Mouse (Mus musculus): Measurements from ENCODE around the gene Tmem260. TPM values are rescaled to one million over a fixed set of nuclear protein-coding genes. Genes with fewer than 3 reads are reported as not detected.

The Tmem260 gene
- 13.3 and 14.5 TPM in 2 replicates for polyA plus RNA-seq (2015; fragmentation: Nextera tagmentation; extraction: Ambion mirVana)

DNA sequence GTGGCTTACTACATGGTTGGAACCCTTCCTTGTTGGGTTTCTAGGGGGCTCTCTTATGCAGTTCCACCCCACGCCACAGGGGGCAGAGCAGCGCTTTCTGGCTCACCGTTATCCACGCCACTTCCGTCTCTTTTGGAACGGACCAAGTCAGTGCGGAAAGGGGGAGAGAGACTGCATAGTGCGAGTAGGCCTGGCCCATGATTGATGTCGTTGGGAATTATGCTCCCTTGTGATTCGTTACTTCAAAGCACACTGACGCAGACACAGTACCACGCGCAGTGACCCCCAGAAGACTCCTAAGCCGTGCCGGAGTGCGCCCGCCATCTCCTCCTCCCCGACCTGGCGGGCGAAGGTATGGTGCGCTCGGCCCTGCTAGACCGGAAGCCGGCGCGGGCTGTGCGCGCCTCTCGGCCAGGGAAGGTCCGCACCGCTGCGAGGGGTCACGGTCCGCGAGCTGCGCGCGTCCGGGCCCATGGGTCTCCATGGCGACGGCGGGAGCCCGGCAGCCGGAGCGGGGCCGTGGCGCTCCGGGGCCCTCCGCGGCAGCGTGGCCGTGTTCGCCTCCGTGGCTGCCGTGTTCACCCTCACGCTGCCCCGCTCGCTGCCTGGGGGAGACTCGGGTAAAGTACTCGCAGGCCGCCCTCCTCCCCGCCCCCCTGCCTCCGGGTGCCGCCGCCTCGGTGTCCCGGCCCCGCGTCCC lies at the start of gene Tmem260:
Gene Tmem260 (plus strand): TSS at position 141 of the 700 bp plus-strand sequence.
- H3K4me3 ChIP-seq (replicated peaks; ENCODE audit: low read depth, low read length) = peak within 1 kb of the TSS; percentile 95
- no peaks in the 10 kb centered on the region for H3K27me3 ChIP-seq (ENCODE audit: insufficient read depth, low read length)
- no peaks in the 10 kb centered on the region for H3K9me3 ChIP-seq (replicated peaks; ENCODE audit: low read length)
- H3K27ac ChIP-seq = peak within 1 kb of the TSS; percentile 82
- ATAC-seq (replicated peaks; ENCODE audit: low FRiP score, low read depth) = peak; percentile 99
- TF ChIP-seq CTCF (IDR thresholded peaks at IDR 0.05; ENCODE audit: low read depth) = peak; percentile 95
- peak within 1 kb of the TSS; percentile 92 for H3K9ac ChIP-seq (ENCODE audit: low read depth, low read length)
- peak; percentile 95 for DNase-seq (ENCODE audit: low spot score)
- peak within 1 kb of the TSS; percentile 58 for H3K4me2 ChIP-seq (ENCODE audit: low read length)
- no peaks in the 10 kb centered on the region for H3K36me3 ChIP-seq (ENCODE audit: insufficient read depth, low read length)
- 0 out of 2 replicates have a peak, but pooled peaks cover 3% of the 10 kb centered on the region for H3K4me1 ChIP-seq (replicated peaks; ENCODE audit: insufficient read depth, low read length)
- WGBS = under 1% methylated on average over 65 of the region's 69 CpGs

DNA sequence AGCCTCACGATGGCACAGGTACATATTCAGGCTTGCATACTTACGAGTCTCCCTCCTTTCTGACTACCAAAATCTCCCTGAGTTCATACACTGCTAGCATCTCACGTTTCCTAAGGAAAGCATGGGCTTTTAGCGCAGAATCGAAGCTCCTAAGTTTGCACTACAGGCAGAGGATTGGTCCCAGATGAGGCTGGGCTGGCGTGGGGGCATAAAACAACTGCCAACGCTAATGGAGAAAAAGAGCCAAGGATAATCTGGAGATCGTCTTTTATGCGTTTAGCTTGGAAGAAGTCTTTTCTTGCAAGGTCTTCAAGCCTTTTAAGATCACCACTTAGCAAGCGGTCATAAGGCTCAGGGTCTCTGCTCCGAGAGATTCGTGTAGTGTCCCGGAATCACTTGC lies 39.8 kb upstream of the Tmem260 start:
- no peak for TF ChIP-seq CTCF (IDR thresholded peaks at IDR 0.05; ENCODE audit: low read depth)
- Histone ChIP-seq H3K9me3 (replicated peaks; ENCODE audit: low read length) (no peaks in the 10 kb centered on the region), H3K27me3 (ENCODE audit: insufficient read depth, low read length) (no peaks in the 10 kb centered on the region), H3K36me3 (ENCODE audit: insufficient read depth, low read length) (no peaks in the 10 kb centered on the region), H3K4me3 (replicated peaks; ENCODE audit: low read depth, low read length) (no peak overlapping the region), H3K4me1 (replicated peaks; ENCODE audit: insufficient read depth, low read length) (no peaks in the 10 kb centered on the region), H3K9ac (ENCODE audit: low read depth, low read length) (no peak overlapping the region), H3K27ac (no peak overlapping the region), H3K4me2 (ENCODE audit: low read length) (no peak overlapping the region)
- DNase-seq (ENCODE audit: low spot score) (no peak), ATAC-seq (replicated peaks; ENCODE audit: low FRiP score, low read depth) (no peak)
- 90% methylated on average over 13 of the region's 13 CpGs for WGBS

GRCm38 (mm10) chr14:48417064-48417463 lies 28.9 kb upstream of the Tmem260 start:
- ATAC-seq (replicated peaks; ENCODE audit: low FRiP score, low read depth) (no peak), DNase-seq (ENCODE audit: low spot score) (no peak)
- H3K9me3 ChIP-seq (replicated peaks; ENCODE audit: low read length) = no peaks in the 10 kb centered on the region
- 64% methylated on average over 3 of the region's 3 CpGs for WGBS
- no peak for TF ChIP-seq CTCF (IDR thresholded peaks at IDR 0.05; ENCODE audit: low read depth)
- H3K9ac ChIP-seq (ENCODE audit: low read depth, low read length) = no peak overlapping the region
- H3K4me2 ChIP-seq (ENCODE audit: low read length) = no peak overlapping the region
- no peaks in the 10 kb centered on the region for H3K27me3 ChIP-seq (ENCODE audit: insufficient read depth, low read length)
- H3K36me3 ChIP-seq (ENCODE audit: insufficient read depth, low read length) = no peaks in the 10 kb centered on the region
- no peak overlapping the region for H3K4me3 ChIP-seq (replicated peaks; ENCODE audit: low read depth, low read length)
- H3K4me1 ChIP-seq (replicated peaks; ENCODE audit: insufficient read depth, low read length) = no peaks in the 10 kb centered on the region
- H3K27ac ChIP-seq = no peak overlapping the region

DNA sequence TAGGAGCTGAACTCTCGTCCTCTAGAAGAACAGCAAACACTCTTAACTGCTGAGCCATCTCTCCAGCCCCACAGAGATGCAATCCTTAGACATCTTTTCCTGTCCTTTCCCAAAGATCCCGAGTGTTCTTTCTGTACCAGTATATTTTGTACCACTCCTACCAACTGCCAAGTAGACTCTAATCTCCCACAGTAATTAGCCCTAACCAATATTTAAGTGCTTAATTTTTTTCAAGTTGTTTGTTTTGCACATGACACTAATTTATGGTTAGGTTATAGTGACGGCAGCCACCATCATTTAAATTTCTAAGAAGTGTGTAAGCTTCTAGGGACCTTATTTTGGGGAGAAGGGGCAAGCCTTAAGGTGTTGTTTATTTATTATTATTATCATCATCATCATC lies 27.7 kb upstream of the Tmem260 start:
- DNase-seq (ENCODE audit: low spot score) = no peak
- no peaks in the 10 kb centered on the region for H3K4me1 ChIP-seq (replicated peaks; ENCODE audit: insufficient read depth, low read length)
- TF ChIP-seq CTCF (IDR thresholded peaks at IDR 0.05; ENCODE audit: low read depth) = no peak
- no peak overlapping the region for H3K4me3 ChIP-seq (replicated peaks; ENCODE audit: low read depth, low read length)
- H3K9ac ChIP-seq (ENCODE audit: low read depth, low read length) = no peak overlapping the region
- H3K27ac ChIP-seq = no peak overlapping the region
- ATAC-seq (replicated peaks; ENCODE audit: low FRiP score, low read depth) = no peak
- no peaks in the 10 kb centered on the region for H3K9me3 ChIP-seq (replicated peaks; ENCODE audit: low read length)
- WGBS = 50% methylated on average over 3 of the region's 3 CpGs
- H3K36me3 ChIP-seq (ENCODE audit: insufficient read depth, low read length) = no peaks in the 10 kb centered on the region
- H3K4me2 ChIP-seq (ENCODE audit: low read length) = no peak overlapping the region
- no peaks in the 10 kb centered on the region for H3K27me3 ChIP-seq (ENCODE audit: insufficient read depth, low read length)

DNA sequence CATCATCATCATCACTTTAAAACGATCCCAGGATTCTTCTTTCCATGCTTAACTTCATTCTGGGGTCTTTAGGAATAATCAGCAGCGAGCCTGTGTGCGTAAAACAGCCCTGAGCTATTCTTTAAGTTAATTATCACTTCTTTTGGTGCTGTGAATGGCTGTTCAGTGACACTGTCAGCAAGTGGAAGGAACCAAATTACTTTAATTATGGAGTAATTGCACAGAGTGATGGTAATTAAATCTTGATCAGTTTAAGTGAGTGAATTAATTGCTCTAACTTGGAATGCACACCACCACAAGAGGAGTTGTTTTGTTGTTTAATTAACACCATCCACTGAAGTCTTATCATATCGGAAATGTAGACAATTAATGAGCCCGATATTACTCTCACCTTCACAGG lies 27.3 kb upstream of the Tmem260 start:
- H3K9me3 ChIP-seq (replicated peaks; ENCODE audit: low read length) = no peaks in the 10 kb centered on the region
- DNase-seq (ENCODE audit: low spot score) (no peak), ATAC-seq (replicated peaks; ENCODE audit: low FRiP score, low read depth) (no peak)
- WGBS = 65% methylated on average over 5 of the region's 5 CpGs
- H3K4me3 ChIP-seq (replicated peaks; ENCODE audit: low read depth, low read length) = no peak overlapping the region
- TF ChIP-seq CTCF (IDR thresholded peaks at IDR 0.05; ENCODE audit: low read depth) = no peak
- no peak overlapping the region for H3K27ac ChIP-seq
- no peaks in the 10 kb centered on the region for H3K4me1 ChIP-seq (replicated peaks; ENCODE audit: insufficient read depth, low read length)
- no peaks in the 10 kb centered on the region for H3K36me3 ChIP-seq (ENCODE audit: insufficient read depth, low read length)
- no peak overlapping the region for H3K9ac ChIP-seq (ENCODE audit: low read depth, low read length)
- no peak overlapping the region for H3K4me2 ChIP-seq (ENCODE audit: low read length)
- no peaks in the 10 kb centered on the region for H3K27me3 ChIP-seq (ENCODE audit: insufficient read depth, low read length)

- no peak for ATAC-seq (replicated peaks; ENCODE audit: low FRiP score, low read depth)
- DNase-seq (ENCODE audit: low spot score) = peak; percentile 16
- Histone ChIP-seq H3K4me2 (ENCODE audit: low read length) (peak overlapping the region; percentile 36), H3K4me3 (replicated peaks; ENCODE audit: low read depth, low read length) (no peak overlapping the region), H3K27ac (no peak overlapping the region), H3K4me1 (replicated peaks; ENCODE audit: insufficient read depth, low read length) (no peaks in the 10 kb centered on the region), H3K36me3 (ENCODE audit: insufficient read depth, low read length) (no peaks in the 10 kb centered on the region), H3K9ac (ENCODE audit: low read depth, low read length) (no peak overlapping the region), H3K9me3 (replicated peaks; ENCODE audit: low read length) (no peaks in the 10 kb centered on the region), H3K27me3 (ENCODE audit: insufficient read depth, low read length) (no peaks in the 10 kb centered on the region)
- TF ChIP-seq CTCF (IDR thresholded peaks at IDR 0.05; ENCODE audit: low read depth) = no peak
- WGBS = 8% methylated on average over 6 of the region's 6 CpGs
Measured at GRCm38 (mm10) chr14:48421476-48421875, 24.4 kb upstream of the Tmem260 start.
